Mouse (Mus musculus): Measurements from ENCODE around the gene Zfp866. TPM values are rescaled to one million over a fixed set of nuclear protein-coding genes. Genes with fewer than 3 reads are reported as not detected.

The Zfp866 gene
- polyA plus RNA-seq, 1 experiment: 0.07 TPM

DNA sequence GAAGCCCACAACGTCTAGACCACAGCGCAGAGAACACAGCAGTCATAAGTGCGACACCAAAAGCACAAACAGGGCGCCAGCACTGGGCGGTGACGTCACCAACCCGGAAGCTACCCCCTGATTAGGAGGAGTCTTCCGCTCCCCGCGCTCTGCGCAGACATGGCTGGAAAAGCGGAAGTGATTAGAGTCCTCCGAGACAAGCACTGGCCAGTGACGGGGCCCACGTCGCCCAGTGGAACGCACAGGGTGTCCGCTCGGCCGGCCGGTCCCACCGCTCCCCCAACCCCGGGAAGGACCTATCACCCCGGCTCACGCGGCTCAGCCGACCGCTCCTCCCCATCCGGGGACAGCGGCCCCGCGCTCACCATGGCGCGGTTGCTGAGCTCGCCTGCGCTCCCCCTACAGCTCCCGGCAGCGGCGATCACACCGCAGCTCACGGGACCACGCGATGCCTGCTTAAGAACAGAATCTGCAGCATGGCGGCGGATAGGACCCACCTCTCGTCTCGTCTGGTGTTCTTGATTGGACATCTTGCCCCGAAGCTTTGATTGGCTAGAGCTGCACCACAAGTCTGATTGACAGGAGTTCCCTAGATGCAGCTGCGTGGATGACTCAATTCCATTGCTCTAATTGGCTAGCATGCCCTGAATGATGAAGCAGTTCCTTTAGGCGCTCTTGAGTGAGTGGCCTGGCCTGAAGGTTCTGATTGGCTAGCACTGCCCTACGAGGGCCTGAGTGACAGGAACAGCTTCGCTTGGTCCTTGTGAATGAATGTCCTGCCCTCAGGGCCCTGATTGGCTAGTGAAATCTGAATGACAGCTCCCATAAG, 74.4 kb downstream of the Zfp866 start:
- Histone ChIP-seq H3K36me3 (ENCODE audit: control insufficient read depth) (peaks cover 22% of the 10 kb centered on the region), H3K9me3 (ENCODE audit: control insufficient read depth, low read length) (no peaks in the 10 kb centered on the region), H3K4me1 (ENCODE audit: control insufficient read depth) (peaks cover 23% of the 10 kb centered on the region), H3K4me3 (replicated peaks) (peak overlapping the region; percentile 90), H3K27me3 (ENCODE audit: control insufficient read depth) (no peaks in the 10 kb centered on the region)
- TF ChIP-seq GATA1 (IDR thresholded peaks at IDR 0.05; ENCODE audit: low read length): peak; percentile 33; the same call in 1 of the 2 replicates
- no peak for TF ChIP-seq TAL1 (IDR thresholded peaks at IDR 0.05; ENCODE audit: low read length)

- TF ChIP-seq TAL1 (IDR thresholded peaks at IDR 0.05; ENCODE audit: low read length): no peak
- TF ChIP-seq GATA1 (IDR thresholded peaks at IDR 0.05; ENCODE audit: low read length): no peak
- Histone ChIP-seq H3K27me3 (ENCODE audit: control insufficient read depth) (no peaks in the 10 kb centered on the region), H3K4me1 (ENCODE audit: control insufficient read depth) (peaks cover 23% of the 10 kb centered on the region), H3K36me3 (ENCODE audit: control insufficient read depth) (peaks cover 30% of the 10 kb centered on the region), H3K9me3 (ENCODE audit: control insufficient read depth, low read length) (no peaks in the 10 kb centered on the region), H3K4me3 (replicated peaks) (peak overlapping the region; percentile 90)
Measured at GRCm38 (mm10) chr8:69715366-69715765, 75.6 kb downstream of the Zfp866 start.

DNA sequence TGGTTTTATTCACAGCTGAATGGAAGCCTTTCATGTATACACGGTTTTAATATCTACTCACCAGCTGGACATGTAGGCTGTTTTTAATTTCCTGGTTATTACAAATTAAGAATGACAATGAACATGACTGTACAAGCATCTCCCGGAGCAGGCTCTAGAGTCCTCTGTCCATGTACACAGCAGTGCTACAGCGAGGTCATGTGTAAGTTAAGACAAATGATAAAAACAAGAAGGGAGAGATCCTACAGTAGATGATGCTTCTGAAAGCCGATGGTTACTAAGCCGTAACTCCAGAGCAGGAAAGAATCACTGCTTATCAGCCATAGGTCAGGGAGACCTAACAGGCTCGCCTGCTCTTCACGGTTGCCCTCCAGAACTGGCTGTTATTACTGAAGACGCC, 77.5 kb downstream of the Zfp866 start:
- H3K36me3 ChIP-seq (ENCODE audit: control insufficient read depth): peaks cover 49% of the 10 kb centered on the region
- TF ChIP-seq TAL1 (IDR thresholded peaks at IDR 0.05; ENCODE audit: low read length): no peak
- no peak for TF ChIP-seq GATA1 (IDR thresholded peaks at IDR 0.05; ENCODE audit: low read length)

More for the DNA sequence above, 77.5 kb downstream of the Zfp866 start:
- Histone ChIP-seq H3K4me3 (replicated peaks) (no peak overlapping the region), H3K27me3 (ENCODE audit: control insufficient read depth) (no peaks in the 10 kb centered on the region), H3K4me1 (ENCODE audit: control insufficient read depth) (peaks cover 23% of the 10 kb centered on the region), H3K9me3 (ENCODE audit: control insufficient read depth, low read length) (0 out of 2 replicates have a peak, but pooled peaks cover 1% of the 10 kb centered on the region)

Other genes with a start within 250 kb of the Zfp866 start
- 0.11 and 0.16 TPM in 2 replicates for gene Zfp868, start 165.6 kb downstream of the Zfp866 start, polyA plus RNA-seq (2012)
- gene Zfp964, start 136.7 kb downstream of the Zfp866 start, polyA plus RNA-seq (2012): not detected in 2 replicates
- gene Zfp869, start 80.5 kb downstream of the Zfp866 start, polyA plus RNA-seq (2012): 0.08 and 0.14 TPM in 2 replicates
- gene Zfp963, start 41.2 kb downstream of the Zfp866 start, polyA plus RNA-seq (2012): 0.10 TPM in 1 of 2 replicates, not detected in the other
- not detected in 2 replicates for gene Gm20422, start 16.3 kb downstream of the Zfp866 start, polyA plus RNA-seq (2012)
- 2.2 and 2.3 TPM in 2 replicates for gene Atp13a1, start within 50 bp of the Zfp866 start, polyA plus RNA-seq (2012)
- gene Gmip, start 17.5 kb upstream of the Zfp866 start, polyA plus RNA-seq (2012): 0.22 and 0.32 TPM in 2 replicates
- 0.01 TPM in 1 of 2 replicates, not detected in the other for gene Lpar2, start 31.3 kb upstream of the Zfp866 start, polyA plus RNA-seq (2012)
- gene Pbx4, start 41.3 kb upstream of the Zfp866 start, polyA plus RNA-seq (2012): 0.13 and 0.24 TPM in 2 replicates
- gene Cilp2, start 96.5 kb upstream of the Zfp866 start, polyA plus RNA-seq (2012): not detected in 2 replicates
- 0.10 and 0.18 TPM in 2 replicates for gene Tssk6, start 111.0 kb upstream of the Zfp866 start, polyA plus RNA-seq (2012)
- 18.1 and 19.7 TPM in 2 replicates for gene Ndufa13, start 111.4 kb upstream of the Zfp866 start, polyA plus RNA-seq (2012)
- 0.17 and 0.58 TPM in 2 replicates for gene Yjefn3, start 111.5 kb upstream of the Zfp866 start, polyA plus RNA-seq (2012)
- gene Gatad2a, start 205.2 kb upstream of the Zfp866 start, polyA plus RNA-seq (2012): 5.9 and 8.1 TPM in 2 replicates

All from erythroblast, embryonic 14.5 days (primary cell).